Mouse (Mus musculus) kidney, embryonic 14.5 days (tissue): ENCODE measurements at regions not wholly inside any gene's neighbourhood (a gene's known extent, or its start where the extent isn't known, plus 50 kb on each side); places are given as distances from the start of the nearest gene placed in this dataset.

ENCODE experiments used
- ATAC-seq: fragments of 200-750 bp; cut with Nextera tagmentation; 2 replicates; pipeline ENCODE4 v1.8.0; 2017; ENCODE audit warnings: moderate number of reproducible peaks, mild to moderate bottlenecking, moderate TSS enrichment, moderate library complexity; ENCODE audit not compliant: low FRiP score, low TSS enrichment
- H3K27ac ChIP-seq: fragments of 300-500 bp; sonication (generic); 2 replicates; pipeline ENCODE4 v1.5.1; 2014; ENCODE audit warnings: low read depth, mild to moderate bottlenecking, low read length, moderate library complexity, mixed read lengths
- H3K27me3 ChIP-seq: fragments of 300-500 bp; sonication (generic); 2 replicates; pipeline ENCODE4 v1.6.1; 2014; ENCODE audit warnings: mild to moderate bottlenecking, low read length; ENCODE audit not compliant: control insufficient read depth, insufficient read depth
- H3K36me3 ChIP-seq: fragments of 300-500 bp; sonication (generic); 2 replicates; pipeline ENCODE4 v1.6.1; 2014; ENCODE audit warnings: low read length, mixed read lengths; ENCODE audit not compliant: control insufficient read depth, insufficient read depth
- H3K4me1 ChIP-seq: fragments of 300-500 bp; sonication (generic); 2 replicates; pipeline ENCODE4 v1.6.1; 2014; ENCODE audit warnings: low read length, mixed read lengths; ENCODE audit not compliant: control insufficient read depth, insufficient read depth
- H3K4me2 ChIP-seq: fragments of 300-500 bp; sonication (generic); replicated peaks from 2 replicates; pipeline ENCODE4 v1.6.1; 2014; ENCODE audit warnings: low read depth, mild to moderate bottlenecking, low read length
- H3K4me3 ChIP-seq: fragments of 300-500 bp; sonication (generic); 2 replicates; pipeline ENCODE4 v1.5.1; 2014; ENCODE audit warnings: mild to moderate bottlenecking, low read length
- H3K9ac ChIP-seq: fragments of 300-500 bp; sonication (generic); 2 replicates; pipeline ENCODE4 v1.6.1; 2014; ENCODE audit warnings: low read depth, mild to moderate bottlenecking, low read length, moderate library complexity
- H3K9me3 ChIP-seq: fragments of 300-500 bp; sonication (generic); 2 replicates; pipeline ENCODE4 v1.6.1; 2016; ENCODE audit warnings: low read length; ENCODE audit not compliant: control insufficient read depth
- WGBS: fragments of 180-500 bp; shearing (Covaris S2); extraction: QIAGEN DNeasy Blood & Tissue Kit; methylation state at CpG from one replicate; pipeline ENCODE4 v1.1.7; 2014; 5-methylcytosine and 5-hydroxymethylcytosine counted together

DNA sequence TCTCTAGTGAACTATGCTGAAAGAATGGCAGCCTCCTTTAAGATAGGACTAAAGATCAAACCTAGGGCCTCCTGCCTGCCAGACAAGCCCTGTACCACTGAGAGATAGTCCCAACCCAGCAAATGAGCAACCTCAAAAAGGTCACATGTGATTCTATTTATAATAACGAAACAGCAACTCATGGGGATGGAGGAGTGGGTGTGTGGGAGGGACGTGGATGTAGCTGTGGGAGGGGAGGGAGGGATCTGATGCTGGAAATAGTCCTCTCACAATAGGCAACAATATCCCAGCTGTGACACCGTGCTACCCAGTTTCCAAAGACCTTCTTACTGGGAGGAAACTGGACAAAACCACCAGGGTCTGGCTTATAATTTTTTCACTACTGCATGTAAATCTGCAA, 69.5 kb upstream of the Igfbp5 start:
- Histone ChIP-seq H3K4me2 (no peak overlapping the region), H3K27ac (no peak overlapping the region), H3K9me3 (no peaks in the 10 kb centered on the region), H3K4me3 (no peak overlapping the region), H3K36me3 (no peaks in the 10 kb centered on the region), H3K4me1 (peaks cover 22% of the 10 kb centered on the region), H3K27me3 (no peaks in the 10 kb centered on the region), H3K9ac (no peak overlapping the region)
- ATAC-seq, result no peak
- WGBS, result 44% methylated on average over 3 of the region's 3 CpGs

DNA sequence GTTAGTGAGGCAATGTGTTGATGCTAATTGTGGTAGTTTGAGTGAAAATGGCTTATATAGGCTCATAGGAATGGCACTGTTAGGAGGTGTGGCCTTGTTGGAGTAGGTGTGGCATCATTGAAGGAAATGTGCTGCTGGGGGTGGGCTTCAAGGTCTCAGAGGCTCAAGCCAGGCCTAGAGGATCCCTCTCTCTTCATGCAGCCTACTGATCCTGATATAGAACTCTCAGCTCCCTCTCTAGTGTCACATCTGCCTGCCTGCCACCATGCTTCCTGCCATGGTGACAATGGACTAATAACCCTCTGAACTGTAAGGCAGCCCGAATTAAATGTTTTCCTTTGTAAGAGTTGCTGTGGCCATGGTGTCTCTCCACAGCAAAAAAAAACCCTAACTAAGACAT, 68.4 kb upstream of the Igfbp5 start:
- 68% methylated on average over 1 of the region's 1 CpGs for WGBS
- Histone ChIP-seq H3K27me3 (no peaks in the 10 kb centered on the region), H3K9me3 (no peaks in the 10 kb centered on the region), H3K36me3 (no peaks in the 10 kb centered on the region), H3K9ac (no peak overlapping the region), H3K27ac (no peak overlapping the region), H3K4me3 (no peak overlapping the region), H3K4me2 (no peak overlapping the region), H3K4me1 (peaks cover 22% of the 10 kb centered on the region)
- no peak for ATAC-seq

DNA sequence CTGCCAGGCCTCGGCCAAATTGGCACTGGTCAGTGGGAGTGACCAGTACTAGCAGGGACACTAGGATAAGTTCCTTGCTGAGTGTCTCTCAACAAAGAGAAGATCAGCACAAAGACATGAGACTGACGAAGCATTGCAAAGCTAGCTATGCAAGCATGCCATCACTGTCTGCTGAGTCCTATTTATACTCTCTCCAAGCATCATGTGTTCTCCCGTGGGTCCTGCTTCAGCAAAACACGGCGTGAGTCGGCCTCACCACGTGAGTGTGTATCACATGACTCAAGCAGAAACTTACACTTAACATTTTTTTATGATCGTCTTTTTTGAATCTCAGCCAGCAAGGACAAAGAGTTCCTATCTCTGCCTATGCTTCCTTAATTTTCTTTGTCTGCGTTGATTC, 67.7 kb upstream of the Igfbp5 start:
- H3K27me3 ChIP-seq, result no peaks in the 10 kb centered on the region
- H3K4me2 ChIP-seq, result no peak overlapping the region
- no peak overlapping the region for H3K27ac ChIP-seq
- no peak for ATAC-seq
- no peak overlapping the region for H3K9ac ChIP-seq
- H3K4me1 ChIP-seq, result peaks cover 22% of the 10 kb centered on the region
- no peak overlapping the region for H3K4me3 ChIP-seq
- no peaks in the 10 kb centered on the region for H3K36me3 ChIP-seq
- 89% methylated on average over 9 of the region's 9 CpGs for WGBS
- H3K9me3 ChIP-seq, result no peaks in the 10 kb centered on the region

DNA sequence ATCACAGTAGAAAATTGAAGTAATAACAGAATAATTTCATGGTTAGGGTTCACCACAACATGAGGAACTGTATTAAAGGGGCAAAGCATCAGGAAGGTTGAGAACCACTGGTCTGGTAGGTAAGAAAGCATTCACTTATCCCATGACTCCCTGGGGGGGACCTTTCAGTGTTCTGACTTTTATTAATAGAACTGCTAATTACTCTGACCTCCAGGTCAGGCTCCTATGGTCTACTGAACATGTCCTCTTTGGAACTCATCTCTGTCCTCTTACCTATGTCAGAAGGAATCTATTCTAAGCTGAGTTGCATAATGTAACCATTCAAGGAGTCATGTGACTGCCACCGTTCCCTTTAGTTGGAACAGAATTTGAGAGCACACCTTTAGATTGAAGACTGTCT, 65.3 kb upstream of the Igfbp5 start:
- WGBS, result 72% methylated on average over 1 of the region's 1 CpGs
- Histone ChIP-seq H3K9ac (no peak overlapping the region), H3K27ac (no peak overlapping the region), H3K9me3 (no peaks in the 10 kb centered on the region), H3K27me3 (no peaks in the 10 kb centered on the region), H3K4me3 (no peak overlapping the region), H3K4me2 (no peak overlapping the region), H3K4me1 (peaks cover 7% of the 10 kb centered on the region; the same call in 1 of the 2 replicates), H3K36me3 (no peaks in the 10 kb centered on the region)
- ATAC-seq, result no peak

DNA sequence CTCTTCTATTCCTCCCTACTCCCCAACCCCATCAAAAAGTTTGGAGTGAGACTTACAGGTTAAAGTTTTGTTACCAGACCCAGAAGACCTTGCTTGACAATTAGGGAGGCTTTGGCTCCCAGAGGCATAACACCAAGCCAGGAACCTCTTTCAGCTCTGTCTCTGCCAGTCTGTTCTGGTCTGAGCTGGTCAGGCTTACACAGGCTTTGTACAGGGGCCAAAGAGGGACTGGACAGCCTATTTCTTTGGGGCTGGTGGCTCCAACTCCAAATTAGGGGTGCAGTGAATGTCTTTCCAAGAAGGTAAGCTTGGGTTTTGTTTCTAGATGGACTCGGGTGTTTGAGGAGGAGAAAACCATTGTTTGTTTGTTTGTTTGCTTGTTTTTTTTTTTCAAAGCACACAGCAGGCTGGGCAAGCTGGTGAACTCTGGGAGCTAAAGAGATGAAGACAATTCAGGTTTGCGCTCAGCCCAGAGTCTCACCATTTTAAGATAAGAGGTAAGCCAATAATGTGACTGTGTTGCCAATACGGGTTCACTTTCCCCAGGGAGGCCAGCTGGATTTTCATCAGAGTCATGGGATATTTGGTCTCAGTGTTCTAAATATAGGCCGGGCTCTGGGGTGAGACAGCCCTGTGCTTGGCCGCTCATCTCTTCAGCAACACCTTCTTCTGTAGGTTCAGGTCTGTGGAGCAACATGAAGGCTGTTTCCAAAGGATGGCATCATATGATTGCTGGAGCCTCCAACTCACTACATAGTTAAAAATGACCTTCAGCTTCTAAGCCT, 62.2 kb upstream of the Igfbp5 start:
- H3K9ac ChIP-seq, result no peak overlapping the region
- H3K27ac ChIP-seq, result no peak overlapping the region
- no peaks in the 10 kb centered on the region for H3K36me3 ChIP-seq
- H3K4me3 ChIP-seq, result no peak overlapping the region
- no peak overlapping the region for H3K4me2 ChIP-seq
- ATAC-seq, result no peak
- H3K27me3 ChIP-seq, result no peaks in the 10 kb centered on the region
- H3K4me1 ChIP-seq, result no peaks in the 10 kb centered on the region
- H3K9me3 ChIP-seq, result no peaks in the 10 kb centered on the region
- 88% methylated on average over 5 of the region's 5 CpGs for WGBS

DNA sequence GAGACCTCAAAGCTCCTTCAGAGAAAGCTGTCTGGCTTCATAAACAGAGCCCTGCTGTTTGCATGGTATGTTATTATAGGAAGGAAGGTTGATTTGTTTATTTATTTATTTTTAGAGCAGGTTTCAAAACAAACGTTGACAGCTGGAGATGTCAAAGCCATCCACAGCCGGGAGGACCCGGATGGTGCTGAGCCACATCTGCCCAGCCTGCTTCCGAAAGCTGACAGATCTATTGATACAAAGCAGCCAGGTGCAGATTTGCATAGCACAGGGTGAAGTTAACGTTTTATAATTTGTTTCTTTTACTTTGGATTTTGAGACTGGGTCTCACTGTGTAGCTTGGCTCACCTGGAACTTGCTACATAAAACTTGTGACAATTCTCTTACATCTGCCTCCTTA, 61.5 kb upstream of the Igfbp5 start:
- H3K9ac ChIP-seq, result no peak overlapping the region
- no peak overlapping the region for H3K4me3 ChIP-seq
- no peak for ATAC-seq
- no peaks in the 10 kb centered on the region for H3K4me1 ChIP-seq
- no peaks in the 10 kb centered on the region for H3K36me3 ChIP-seq
- 52% methylated on average over 5 of the region's 5 CpGs for WGBS
- H3K4me2 ChIP-seq, result no peak overlapping the region
- no peaks in the 10 kb centered on the region for H3K9me3 ChIP-seq
- H3K27ac ChIP-seq, result no peak overlapping the region
- H3K27me3 ChIP-seq, result no peaks in the 10 kb centered on the region

DNA sequence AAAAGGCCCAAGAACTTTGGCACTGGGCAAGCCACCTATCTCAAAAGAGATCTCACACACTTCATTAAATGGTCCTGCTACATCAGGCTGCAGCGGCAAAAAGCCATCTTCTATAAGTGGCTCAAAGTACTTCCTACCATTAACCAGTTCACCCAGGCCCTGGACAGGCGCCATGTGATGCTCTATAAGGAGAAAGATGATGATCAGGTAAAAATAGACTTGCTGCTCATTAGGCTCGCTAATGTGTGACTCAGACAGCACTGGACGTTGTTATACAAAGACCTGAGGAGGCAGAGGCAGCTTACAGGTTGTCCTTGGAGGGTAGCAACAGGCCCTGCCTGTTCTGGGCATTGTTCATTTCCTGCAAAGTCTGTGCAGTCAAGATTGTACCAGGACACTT, 60.4 kb upstream of the Igfbp5 start:
- no peak for ATAC-seq
- no peak overlapping the region for H3K27ac ChIP-seq
- H3K9me3 ChIP-seq, result no peaks in the 10 kb centered on the region
- no peaks in the 10 kb centered on the region for H3K36me3 ChIP-seq
- H3K27me3 ChIP-seq, result no peaks in the 10 kb centered on the region
- no peak overlapping the region for H3K9ac ChIP-seq
- H3K4me2 ChIP-seq, result no peak overlapping the region
- H3K4me3 ChIP-seq, result no peak overlapping the region
- WGBS, result 80% methylated on average over 4 of the region's 4 CpGs
- no peaks in the 10 kb centered on the region for H3K4me1 ChIP-seq

DNA sequence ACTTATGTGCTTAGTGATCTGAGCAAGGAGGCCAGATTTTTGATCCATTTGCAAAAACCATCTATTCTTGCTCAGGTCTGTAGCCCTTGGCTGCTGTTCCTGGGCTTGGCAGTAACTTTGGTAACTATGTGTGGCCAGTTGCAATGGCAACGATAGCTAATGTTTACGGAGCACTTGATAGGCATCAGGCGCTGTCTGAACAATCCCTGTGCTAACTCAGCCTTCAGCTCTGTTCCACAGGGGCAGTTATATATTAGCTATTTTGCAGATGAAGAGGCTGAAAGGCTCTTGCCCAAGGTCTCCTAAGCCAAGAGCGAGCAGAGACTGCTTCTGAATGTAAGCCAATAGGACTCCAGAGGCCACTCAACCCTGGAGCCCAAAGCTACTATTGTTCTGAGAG, 55.1 kb upstream of the Igfbp5 start:
- H3K27ac ChIP-seq, result no peak overlapping the region
- WGBS, result 72% methylated on average over 4 of the region's 4 CpGs
- no peak for ATAC-seq

More for the DNA sequence above, 55.1 kb upstream of the Igfbp5 start:
- no peaks in the 10 kb centered on the region for H3K9me3 ChIP-seq
- H3K4me2 ChIP-seq, result no peak overlapping the region
- H3K4me3 ChIP-seq, result no peak overlapping the region
- H3K36me3 ChIP-seq, result no peaks in the 10 kb centered on the region
- H3K27me3 ChIP-seq, result no peaks in the 10 kb centered on the region
- H3K4me1 ChIP-seq, result no peaks in the 10 kb centered on the region
- no peak overlapping the region for H3K9ac ChIP-seq
